Mouse (Mus musculus) heart, postnatal 0 days (tissue): ENCODE data around the gene Mrpl42. TPM values are rescaled to one million over a fixed set of nuclear protein-coding genes. Genes with fewer than 3 reads are reported as not detected.
A peak's percentile ranks its signal among the peaks of the same experiment; 100 is the strongest.

Source experiments
- ATAC-seq: fragments of 200-750 bp; cut with Nextera tagmentation; 2 replicates; pipeline ENCODE4 v1.8.0; 2017; ENCODE audit warnings: low read depth, moderate number of reproducible peaks, moderate library complexity; ENCODE audit not compliant: insufficient read depth
- DNase-seq: peaks from one replicate; pipeline ENCODE4 v3.0.0-alpha.2; 2016; ENCODE audit warnings: low spot score
- H3K27ac ChIP-seq: fragments of 300-500 bp; sonication (generic); 2 replicates; pipeline ENCODE4 v1.5.1; 2014; ENCODE audit warnings: low read depth, mild to moderate bottlenecking
- H3K27me3 ChIP-seq: fragments of 300-500 bp; sonication (generic); 2 replicates; pipeline ENCODE4 v1.6.1; 2014; ENCODE audit warnings: low read length, mixed read lengths; ENCODE audit not compliant: control insufficient read depth, insufficient read depth
- H3K36me3 ChIP-seq: fragments of 300-500 bp; sonication (generic); replicated peaks from 2 replicates; pipeline ENCODE4 v1.6.1; 2014; ENCODE audit warnings: low read length, mixed read lengths; ENCODE audit not compliant: control insufficient read depth, insufficient read depth
- H3K4me1 ChIP-seq: fragments of 300-500 bp; sonication (generic); 2 replicates; pipeline ENCODE4 v1.6.1; 2014; ENCODE audit warnings: antibody characterized with exemption; ENCODE audit not compliant: control insufficient read depth, insufficient read depth
- H3K4me2 ChIP-seq: fragments of 300-500 bp; sonication (generic); 2 replicates; pipeline ENCODE4 v1.6.1; 2014; ENCODE audit warnings: low read depth, mild to moderate bottlenecking, low read length, moderate library complexity
- H3K4me3 ChIP-seq: fragments of 300-500 bp; sonication (generic); 2 replicates; pipeline ENCODE4 v1.5.1; 2014; ENCODE audit warnings: low read depth, low read length
- H3K9ac ChIP-seq: fragments of 300-500 bp; sonication (generic); replicated peaks from 2 replicates; pipeline ENCODE4 v1.6.1; 2014; ENCODE audit warnings: low read depth, low read length, mixed read lengths
- H3K9me3 ChIP-seq: fragments of 300-500 bp; sonication (generic); replicated peaks from 2 replicates; pipeline ENCODE4 v1.6.1; 2016; ENCODE audit warnings: low read length; ENCODE audit not compliant: control insufficient read depth
- CTCF ChIP-seq: IDR thresholded peaks from 2 replicates; pipeline ENCODE4 v1.5.1; 2016; ENCODE audit warnings: antibody characterized with exemption, control low read depth, low read depth
- EP300 ChIP-seq: IDR thresholded peaks from 2 replicates; pipeline ENCODE4 v1.6.1; 2016; ENCODE audit warnings: antibody characterized with exemption, low read depth
- WGBS: fragments of 180-500 bp; shearing (Covaris S2); extraction: QIAGEN DNeasy Blood & Tissue Kit; methylation state at CpG from one replicate; pipeline ENCODE4 v1.1.7; 2014; 5-methylcytosine and 5-hydroxymethylcytosine counted together
- polyA plus RNA-seq: library from polyadenylated mRNA; unstranded; fragments of >200 nt; fragmentation: Nextera tagmentation; extraction: Ambion mirVana; gene quantifications from 2 replicates; pipeline ENCODE4 v1.2.1, GENCODE M21; 2015
- total RNA-seq: library from RNA; depleted of rRNA; stranded (reverse); fragments of >200 nt; gene quantifications from 2 replicates; pipeline ENCODE4 v1.2.3, GENCODE M21; 2014; ENCODE audit warnings: low replicate concordance

Mrpl42 gene
- total and polyA plus RNA-seq, 2 experiments from 2014 or later = 645 to 928 TPM

- Histone ChIP-seq H3K27me3 (no peaks in the 10 kb centered on the region), H3K36me3 (peaks cover 6% of the 10 kb centered on the region), H3K4me2 (peak overlapping the region; percentile 36), H3K9me3 (no peaks in the 10 kb centered on the region), H3K9ac (no peak overlapping the region), H3K4me3 (no peak overlapping the region), H3K4me1 (peaks cover 25% of the 10 kb centered on the region), H3K27ac (peak overlapping the region; percentile 55)
- WGBS = 26% methylated on average over 3 of the region's 3 CpGs
- TF ChIP-seq CTCF (no peak), EP300 (no peak)
- ATAC-seq (peak; percentile 53; the same call in 1 of the 2 replicates), DNase-seq (peak; percentile 39)
Measured at GRCm38 (mm10) chr10:95539260-95539659, 37.5 kb upstream of the Mrpl42 start.

- Histone ChIP-seq H3K27ac (no peak overlapping the region), H3K4me1 (peaks cover 48% of the 10 kb centered on the region), H3K4me3 (no peak overlapping the region), H3K36me3 (no peaks in the 10 kb centered on the region), H3K9me3 (no peaks in the 10 kb centered on the region), H3K9ac (no peak overlapping the region), H3K27me3 (no peaks in the 10 kb centered on the region), H3K4me2 (no peak overlapping the region)
- no peak for TF ChIP-seq EP300
- DNase-seq (no peak), ATAC-seq (no peak)
- 63% methylated on average over 6 of the region's 6 CpGs for WGBS
Measured at GRCm38 (mm10) chr10:95536222-95536541, 34.4 kb upstream of the Mrpl42 start.

GRCm38 (mm10) chr10:95535399-95536221 lies 33.9 kb upstream of the Mrpl42 start:
- Histone ChIP-seq H3K36me3 (no peaks in the 10 kb centered on the region), H3K4me3 (no peak overlapping the region), H3K4me1 (peaks cover 51% of the 10 kb centered on the region), H3K27me3 (no peaks in the 10 kb centered on the region), H3K27ac (no peak overlapping the region), H3K4me2 (no peak overlapping the region), H3K9me3 (no peaks in the 10 kb centered on the region), H3K9ac (no peak overlapping the region)
- TF ChIP-seq EP300 = no peak
- TF ChIP-seq CTCF = no peak
- no peak for DNase-seq
- 68% methylated on average over 8 of the region's 8 CpGs for WGBS
- no peak for ATAC-seq

- Histone ChIP-seq H3K9ac (no peak overlapping the region), H3K4me1 (peaks cover 45% of the 10 kb centered on the region), H3K27ac (peak overlapping the region; percentile 75), H3K27me3 (no peaks in the 10 kb centered on the region), H3K4me2 (no peak overlapping the region), H3K36me3 (no peaks in the 10 kb centered on the region), H3K4me3 (no peak overlapping the region), H3K9me3 (no peaks in the 10 kb centered on the region)
- 59% methylated on average over 7 of the region's 7 CpGs for WGBS
- ATAC-seq (no peak), DNase-seq (no peak)
- TF ChIP-seq EP300 = no peak
- TF ChIP-seq CTCF = no peak
Measured at GRCm38 (mm10) chr10:95533382-95533781, 31.6 kb upstream of the Mrpl42 start.

- Histone ChIP-seq H3K4me3 (no peak overlapping the region), H3K4me1 (peaks cover 41% of the 10 kb centered on the region), H3K9me3 (no peaks in the 10 kb centered on the region), H3K36me3 (no peaks in the 10 kb centered on the region), H3K4me2 (no peak overlapping the region), H3K9ac (no peak overlapping the region), H3K27me3 (no peaks in the 10 kb centered on the region), H3K27ac (peak overlapping the region; percentile 75)
- ATAC-seq = peak; percentile 14; the same call in 1 of the 2 replicates
- TF ChIP-seq EP300 (no peak), CTCF (no peak)
- 62% methylated on average over 5 of the region's 5 CpGs for WGBS
- DNase-seq = no peak
Measured at GRCm38 (mm10) chr10:95532916-95533315, 31.2 kb upstream of the Mrpl42 start.

- WGBS = 74% methylated on average over 2 of the region's 2 CpGs
- no peak for DNase-seq
- H3K4me1 ChIP-seq = peaks cover 41% of the 10 kb centered on the region
- no peak overlapping the region for H3K4me2 ChIP-seq
- no peak overlapping the region for H3K4me3 ChIP-seq
- no peak overlapping the region for H3K9ac ChIP-seq
- ATAC-seq = no peak
- TF ChIP-seq EP300 = no peak
- TF ChIP-seq CTCF = no peak
- no peaks in the 10 kb centered on the region for H3K36me3 ChIP-seq
- no peak overlapping the region for H3K27ac ChIP-seq
- H3K27me3 ChIP-seq = no peaks in the 10 kb centered on the region
- H3K9me3 ChIP-seq = no peaks in the 10 kb centered on the region
Measured at GRCm38 (mm10) chr10:95530551-95531121, 28.9 kb upstream of the Mrpl42 start.
